Mouse (Mus musculus) liver, adult 2 months (tissue): ENCODE data around the gene Kbtbd7. TPM values are rescaled to one million over a fixed set of nuclear protein-coding genes. Genes with fewer than 3 reads are reported as not detected.

Experiments used
- DNase-seq: peaks from one replicate; pipeline ENCODE4 v3.0.0-alpha.2; 2011; ENCODE audit warnings: low read depth, low spot score; ENCODE audit errors: extremely low read depth
- H3K27ac ChIP-seq: fragments of 200-500 bp; replicated peaks from 2 replicates; pipeline ENCODE4 v1.5.1; 2012; ENCODE audit warnings: low read depth, mild to moderate bottlenecking, control low read depth, inconsistent platforms, low read length; ENCODE audit not compliant: insufficient read depth
- H3K27me3 ChIP-seq: fragments of 200-500 bp; 2 replicates; pipeline ENCODE4 v1.6.1; 2012; ENCODE audit warnings: mild to moderate bottlenecking, moderate library complexity, low read length, inconsistent platforms; ENCODE audit not compliant: control insufficient read depth, insufficient read depth
- H3K36me3 ChIP-seq: fragments of 200-500 bp; 2 replicates; pipeline ENCODE4 v1.6.1; 2012; ENCODE audit warnings: low read length, inconsistent platforms; ENCODE audit not compliant: control insufficient read depth, insufficient read depth
- H3K4me1 ChIP-seq: fragments of 200-500 bp; 2 replicates; pipeline ENCODE4 v1.6.1; 2011; ENCODE audit warnings: low read length; ENCODE audit not compliant: control insufficient read depth, insufficient read depth
- H3K4me3 ChIP-seq: fragments of 200-500 bp; 2 replicates; pipeline ENCODE4 v1.5.1; 2011; ENCODE audit warnings: low read depth, mild to moderate bottlenecking, control low read depth, low read length, moderate library complexity; ENCODE audit not compliant: insufficient read depth
- H3K79me2 ChIP-seq: fragments of 200-500 bp; 2 replicates; pipeline ENCODE4 v1.6.1; 2012; ENCODE audit warnings: inconsistent platforms, mild to moderate bottlenecking, low read length, moderate library complexity; ENCODE audit not compliant: control insufficient read depth, insufficient read depth
- H3K9ac ChIP-seq: fragments of 200-500 bp; 2 replicates; pipeline ENCODE4 v1.6.1; 2012; ENCODE audit warnings: low read depth, mild to moderate bottlenecking, control low read depth, inconsistent platforms, low read length
- CTCF ChIP-seq: fragments of 200-500 bp; IDR thresholded peaks from 2 replicates; pipeline ENCODE4 v1.5.1; 2011; ENCODE audit warnings: low read depth, low read length, control low read depth
- POLR2A ChIP-seq: fragments of 200-500 bp; IDR thresholded peaks from 2 replicates; pipeline ENCODE4 v1.6.1; 2011; ENCODE audit warnings: low read length, control low read depth; ENCODE audit not compliant: insufficient read depth; ENCODE audit errors: extremely low read depth
- WGBS: fragments of 180-500 bp; shearing (Covaris S2); methylation state at CpG from one replicate; pipeline ENCODE4 v1.1.7; 2018; 5-methylcytosine and 5-hydroxymethylcytosine counted together
- polyA plus RNA-seq: library from polyadenylated mRNA; depleted of rRNA; stranded (reverse); fragments of >200 nt; gene quantifications from 2 replicates; pipeline ENCODE4 v1.2.3, GENCODE M21; 2012; rRNA removed
- total RNA-seq: library from RNA; depleted of rRNA; stranded (reverse); fragments of >200 nt; gene quantifications from 2 replicates; pipeline ENCODE4 v1.2.3, GENCODE M21; 2014; rRNA removed

The Kbtbd7 gene
- total and polyA plus RNA-seq, 2 experiments, result 4.3 to 7.3 TPM

- Histone ChIP-seq H3K36me3 (peaks cover 29% of the 10 kb centered on the region), H3K4me1 (no peaks in the 10 kb centered on the region), H3K4me3 (no peak overlapping the region), H3K27me3 (no peaks in the 10 kb centered on the region), H3K79me2 (no peaks in the 10 kb centered on the region), H3K27ac (no peak overlapping the region), H3K9ac (no peak overlapping the region)
- WGBS, result 92% methylated on average over 1 of the region's 1 CpGs
- no peak for TF ChIP-seq POLR2A
- TF ChIP-seq CTCF, result no peak
- no peak for DNase-seq
Measured at GRCm38 (mm10) chr14:79460401-79460800, 34.1 kb downstream of the Kbtbd7 start.

GRCm38 (mm10) chr14:79460988-79461387 is 34.7 kb downstream of the Kbtbd7 start:
- Histone ChIP-seq H3K27me3 (no peaks in the 10 kb centered on the region), H3K27ac (no peak overlapping the region), H3K79me2 (no peaks in the 10 kb centered on the region), H3K9ac (no peak overlapping the region), H3K4me3 (no peak overlapping the region), H3K4me1 (no peaks in the 10 kb centered on the region), H3K36me3 (peaks cover 34% of the 10 kb centered on the region)
- TF ChIP-seq POLR2A (no peak), CTCF (no peak)
- WGBS, result 93% methylated on average over 4 of the region's 4 CpGs
- no peak for DNase-seq

DNA sequence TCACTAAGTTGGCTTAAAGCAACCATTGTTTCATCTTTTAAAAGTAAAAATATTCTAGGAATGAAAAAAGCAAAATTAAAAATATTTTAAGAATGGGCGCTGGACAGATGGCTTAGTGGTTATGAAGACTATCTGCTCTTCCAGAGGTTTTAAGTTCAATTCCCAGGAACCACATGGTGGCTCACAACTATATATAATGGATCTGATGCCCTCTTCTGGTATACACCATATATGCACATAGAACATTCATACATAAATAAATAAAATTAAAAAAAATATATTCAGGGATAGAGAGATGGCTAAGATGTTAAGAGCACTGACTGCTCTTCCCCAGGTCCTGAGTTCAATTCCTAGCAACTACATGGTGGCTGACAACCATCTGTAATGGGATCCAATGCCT is 39.3 kb downstream of the Kbtbd7 start:
- Histone ChIP-seq H3K79me2 (no peaks in the 10 kb centered on the region), H3K27ac (no peak overlapping the region), H3K4me1 (no peaks in the 10 kb centered on the region), H3K36me3 (peaks cover 58% of the 10 kb centered on the region), H3K4me3 (no peak overlapping the region), H3K27me3 (no peaks in the 10 kb centered on the region), H3K9ac (no peak overlapping the region)
- no peak for TF ChIP-seq CTCF
- no peak for TF ChIP-seq POLR2A
- DNase-seq, result no peak
- WGBS, result 90% methylated on average over 1 of the region's 1 CpGs

DNA sequence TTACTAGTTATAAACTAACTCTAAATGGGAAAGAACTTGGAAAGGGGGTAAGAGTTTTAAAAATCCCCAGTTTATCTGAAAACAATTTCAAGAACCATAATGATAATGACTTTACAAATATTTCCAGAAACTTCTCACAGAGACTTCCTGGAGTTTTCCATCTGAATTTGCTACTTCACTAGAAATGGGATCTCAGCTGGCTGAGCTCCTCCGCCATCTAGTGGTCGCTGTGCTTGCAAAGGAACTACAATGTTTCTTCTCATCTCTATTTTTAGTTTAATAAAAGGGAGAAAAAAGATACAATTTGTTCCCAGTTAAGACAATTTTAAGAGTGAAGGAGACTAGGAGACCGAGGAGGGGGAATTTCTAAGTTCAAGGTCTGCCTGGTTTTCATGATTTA is 41.3 kb downstream of the Kbtbd7 start:
- Histone ChIP-seq H3K4me1 (no peaks in the 10 kb centered on the region), H3K4me3 (no peak overlapping the region), H3K27ac (no peak overlapping the region), H3K27me3 (no peaks in the 10 kb centered on the region), H3K9ac (no peak overlapping the region), H3K79me2 (no peaks in the 10 kb centered on the region), H3K36me3 (peaks cover 62% of the 10 kb centered on the region)
- peak; percentile 69 for TF ChIP-seq CTCF
- no peak for TF ChIP-seq POLR2A
- peak; percentile 25 for DNase-seq
- WGBS, result 27% methylated on average over 3 of the region's 3 CpGs

DNA sequence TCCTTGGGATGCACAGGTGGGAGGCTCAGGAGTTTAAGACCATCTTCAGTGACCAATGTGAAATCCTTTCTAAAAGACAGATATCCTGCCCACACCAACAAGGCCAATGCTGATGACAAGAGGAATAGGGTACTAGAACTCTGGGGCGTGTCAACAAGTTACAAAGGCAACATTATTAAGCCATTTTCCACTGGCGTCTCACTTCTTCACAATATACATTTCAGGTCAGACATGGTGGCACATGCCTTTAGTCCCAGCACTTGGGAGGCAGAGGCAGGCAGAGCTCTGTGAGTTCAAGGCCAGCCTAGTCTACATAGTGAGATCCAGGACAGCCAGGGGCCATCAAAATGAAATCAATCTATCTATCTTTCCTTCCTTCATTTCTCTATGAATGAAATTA is 47.1 kb downstream of the Kbtbd7 start:
- peaks cover 48% of the 10 kb centered on the region for H3K36me3 ChIP-seq
- DNase-seq, result no peak
- WGBS, result 91% methylated on average over 2 of the region's 2 CpGs

More for the DNA sequence above, 47.1 kb downstream of the Kbtbd7 start:
- Histone ChIP-seq H3K27ac (no peak overlapping the region), H3K27me3 (no peaks in the 10 kb centered on the region), H3K9ac (no peak overlapping the region), H3K79me2 (no peaks in the 10 kb centered on the region; the same call in 1 of the 2 replicates), H3K4me1 (no peaks in the 10 kb centered on the region), H3K4me3 (no peak overlapping the region)
- TF ChIP-seq CTCF (no peak), POLR2A (no peak)

Other genes starting within 250 kb of the Kbtbd7 start
- not detected in 2 replicates for gene Zfp957, start 179.1 kb upstream of the Kbtbd7 start, total RNA-seq
- not detected in 2 replicates for gene Zfp957, start 179.1 kb upstream of the Kbtbd7 start, polyA plus RNA-seq
- 0.18 and 0.94 TPM in 2 replicates for gene Rgcc, start 124.9 kb upstream of the Kbtbd7 start, total RNA-seq
- 0.54 and 0.61 TPM in 2 replicates for gene Rgcc, start 124.9 kb upstream of the Kbtbd7 start, polyA plus RNA-seq
- gene Naa16, start 35.7 kb upstream of the Kbtbd7 start, total RNA-seq, result 3.9 and 5.2 TPM in 2 replicates
- gene Naa16, start 35.7 kb upstream of the Kbtbd7 start, polyA plus RNA-seq, result 2.0 and 2.2 TPM in 2 replicates
- 7.8 and 10.3 TPM in 2 replicates for gene Mtrf1, start 28.7 kb upstream of the Kbtbd7 start, total RNA-seq
- gene Mtrf1, start 28.7 kb upstream of the Kbtbd7 start, polyA plus RNA-seq, result 2.2 and 2.3 TPM in 2 replicates
- 0.13 and 0.18 TPM in 2 replicates for gene Kbtbd6, start 25.3 kb downstream of the Kbtbd7 start, total RNA-seq
- not detected in 2 replicates for gene Kbtbd6, start 25.3 kb downstream of the Kbtbd7 start, polyA plus RNA-seq
- gene Elf1, start 54.7 kb downstream of the Kbtbd7 start, total RNA-seq, result 13.8 and 15.9 TPM in 2 replicates
- 5.1 and 6.4 TPM in 2 replicates for gene Elf1, start 54.7 kb downstream of the Kbtbd7 start, polyA plus RNA-seq
- gene Wbp4, start 55.0 kb downstream of the Kbtbd7 start, total RNA-seq, result 6.1 and 7.7 TPM in 2 replicates
- 2.1 and 2.5 TPM in 2 replicates for gene Wbp4, start 55.0 kb downstream of the Kbtbd7 start, polyA plus RNA-seq
- gene Sugt1, start 161.2 kb downstream of the Kbtbd7 start, total RNA-seq, result 25.6 and 30.0 TPM in 2 replicates
- 3.3 and 3.4 TPM in 2 replicates for gene Sugt1, start 161.2 kb downstream of the Kbtbd7 start, polyA plus RNA-seq
- gene Cnmd, start 235.7 kb downstream of the Kbtbd7 start, total RNA-seq, result 10.3 and 35.8 TPM in 2 replicates
- 3.4 and 5.9 TPM in 2 replicates for gene Cnmd, start 235.7 kb downstream of the Kbtbd7 start, polyA plus RNA-seq